Mouse (Mus musculus): ENCODE data around the gene Fam71e1.

Fam71e1 gene

GRCm38 (mm10) chr7:44497361-44498055 lies 1.1 kb downstream of the Fam71e1 start:
- DNase-seq (ENCODE audit: low spot score in 2 of 2), result no peak

DNA sequence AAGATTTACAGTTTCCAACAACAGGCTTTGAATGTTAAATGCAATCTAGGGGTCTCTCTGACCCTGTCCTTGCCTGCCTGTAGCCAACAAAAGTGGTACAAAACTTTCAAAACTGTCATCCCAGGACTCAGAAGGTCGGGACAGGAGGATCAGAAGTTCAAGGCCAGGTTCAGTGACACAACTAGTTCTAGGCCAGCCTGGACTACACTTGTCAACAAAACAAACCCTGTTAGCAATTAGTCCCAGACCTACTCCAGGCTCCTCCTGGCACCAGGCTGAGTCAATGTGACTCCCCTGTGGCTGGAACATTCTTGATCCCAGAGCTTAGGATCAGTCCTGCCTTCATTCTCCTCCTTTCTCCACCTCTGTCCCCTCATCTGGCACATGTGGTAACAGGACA lies 2.5 kb downstream of the Fam71e1 start:
- DNase-seq (ENCODE audit: low spot score in 2 of 2), result no peak

- DNase-seq (ENCODE audit: low spot score in 2 of 2), result no peak
Observed at GRCm38 (mm10) chr7:44500046-44500445, 3.7 kb downstream of the Fam71e1 start.

DNA sequence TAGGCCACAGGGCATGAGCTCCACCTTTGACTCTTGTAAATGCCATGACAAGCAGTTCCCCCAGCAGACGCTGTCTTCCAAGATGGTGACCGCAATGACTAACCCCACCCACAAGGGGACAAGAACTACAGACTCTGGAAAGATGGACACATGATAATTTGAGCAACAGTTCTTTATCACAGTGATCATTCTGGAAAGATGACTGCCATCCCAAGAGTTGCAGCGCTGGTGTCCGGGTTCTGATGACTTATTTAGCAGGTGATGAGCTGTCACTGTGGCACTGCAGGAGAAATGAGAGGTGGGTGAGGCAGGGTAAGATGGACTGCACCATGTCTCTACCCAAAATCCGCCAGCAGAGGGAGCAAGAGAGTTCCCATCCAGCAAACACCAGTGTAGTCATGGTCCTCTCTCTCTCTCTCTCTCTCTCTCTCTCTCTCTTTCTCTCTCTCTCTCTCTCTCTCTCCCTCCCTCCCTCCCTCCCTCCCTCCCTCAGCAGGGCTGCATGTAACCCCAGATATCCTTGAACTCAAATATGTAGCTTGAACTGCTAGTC lies 5.3 kb downstream of the Fam71e1 start:
- DNase-seq (ENCODE audit: low spot score in 2 of 2), result peak in 1 of 2 experiments; percentile 64

DNA sequence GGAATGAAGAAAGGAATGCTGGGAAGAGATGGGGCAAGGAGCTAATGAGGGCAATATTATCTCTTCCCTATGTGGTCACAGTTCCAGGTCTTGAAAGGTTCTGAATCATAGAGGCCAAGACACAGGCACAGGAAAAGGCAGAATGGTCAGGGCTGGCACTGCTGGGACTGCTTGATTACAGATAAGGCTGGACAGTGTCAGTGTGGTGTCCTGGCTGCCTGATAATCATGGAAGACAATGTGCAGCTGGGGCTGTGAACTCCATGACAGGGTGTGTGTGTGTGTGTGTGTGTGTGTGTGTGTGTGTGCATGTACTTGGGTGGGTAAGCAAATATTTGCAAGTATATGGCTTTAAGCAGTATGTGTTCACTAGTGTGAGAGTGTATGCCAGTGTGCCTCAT lies 11.1 kb downstream of the Fam71e1 start:
- no peak for DNase-seq (ENCODE audit: low spot score in 2 of 2)

DNA sequence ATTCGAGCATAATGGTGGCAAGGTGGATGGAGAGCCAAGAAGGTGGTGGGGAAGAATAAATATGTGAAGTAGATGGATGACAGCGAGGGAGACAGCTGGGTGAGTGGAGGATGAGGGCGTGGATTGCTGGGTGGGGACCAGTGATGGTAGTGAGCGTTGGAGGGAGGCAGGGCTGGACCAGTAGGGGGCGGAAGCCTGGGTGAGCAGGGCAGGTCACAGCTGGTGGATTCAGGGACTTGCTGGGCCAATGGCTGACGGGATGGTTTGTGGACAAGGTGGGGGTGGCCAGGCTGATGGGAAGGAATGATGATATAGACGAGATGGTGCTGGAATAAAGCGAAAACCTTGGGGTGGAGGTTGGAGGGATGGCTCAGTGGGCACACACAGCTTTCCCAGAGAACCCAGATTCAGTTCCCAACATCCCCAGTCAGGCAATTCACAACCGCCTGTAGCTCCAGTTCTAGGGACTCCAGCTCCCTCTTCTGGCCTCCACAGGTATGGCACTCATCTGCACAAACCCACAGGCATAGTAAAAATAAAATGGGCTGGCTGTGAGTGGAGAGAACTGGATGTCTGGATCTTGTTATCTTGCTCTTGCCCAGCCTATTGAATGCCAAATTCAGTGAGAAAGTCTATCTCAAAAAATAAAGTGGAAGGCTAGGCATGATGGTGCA lies 23.0 kb downstream of the Fam71e1 start:
- DNase-seq (ENCODE audit: low spot score in 2 of 2), result no peak

DNA sequence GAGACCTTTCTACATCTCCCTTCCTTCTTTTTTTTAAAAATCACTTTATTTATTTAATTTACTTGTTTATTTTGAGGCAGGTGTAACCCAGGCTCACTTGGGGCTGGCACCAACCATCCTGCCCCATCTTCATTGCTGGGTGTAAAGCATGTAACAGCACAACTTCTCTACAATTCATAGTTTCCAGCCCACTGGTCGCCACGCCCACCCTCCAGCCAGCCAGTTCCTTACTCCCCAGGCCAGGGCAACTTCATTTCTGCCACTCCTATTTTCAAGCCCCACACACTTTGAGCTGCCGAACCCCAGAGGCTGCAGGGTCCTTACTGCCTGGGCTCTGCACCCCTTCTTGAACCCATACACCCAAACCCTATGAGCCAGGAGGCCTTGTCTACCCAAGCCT lies 24.6 kb downstream of the Fam71e1 start:
- DNase-seq (ENCODE audit: low spot score in 2 of 2), result no peak

DNA sequence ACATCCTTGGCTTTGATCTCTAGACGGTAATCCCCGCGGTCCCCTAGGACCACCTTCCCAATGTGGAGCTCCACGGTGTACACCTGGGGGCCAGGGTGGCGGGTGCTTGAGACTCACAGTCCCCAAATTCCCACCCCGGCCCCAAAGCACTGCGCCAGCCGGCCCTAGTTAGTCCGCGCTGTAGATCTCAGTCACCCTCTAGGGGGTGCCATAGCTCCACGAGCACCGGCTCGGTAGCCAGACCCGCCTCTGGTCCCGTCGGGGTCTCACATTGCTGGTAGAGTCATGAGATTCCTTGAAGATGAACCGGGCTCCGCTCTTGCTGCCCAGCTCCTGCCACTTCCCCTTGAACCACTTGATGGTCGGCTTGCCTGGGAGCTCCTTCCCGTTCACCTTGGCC lies 25.3 kb downstream of the Fam71e1 start:
- DNase-seq (ENCODE audit: low spot score in 2 of 2), result no peak

- no peak for DNase-seq (ENCODE audit: low spot score in 2 of 2)
Observed at GRCm38 (mm10) chr7:44523056-44523455, 26.7 kb downstream of the Fam71e1 start.

DNA sequence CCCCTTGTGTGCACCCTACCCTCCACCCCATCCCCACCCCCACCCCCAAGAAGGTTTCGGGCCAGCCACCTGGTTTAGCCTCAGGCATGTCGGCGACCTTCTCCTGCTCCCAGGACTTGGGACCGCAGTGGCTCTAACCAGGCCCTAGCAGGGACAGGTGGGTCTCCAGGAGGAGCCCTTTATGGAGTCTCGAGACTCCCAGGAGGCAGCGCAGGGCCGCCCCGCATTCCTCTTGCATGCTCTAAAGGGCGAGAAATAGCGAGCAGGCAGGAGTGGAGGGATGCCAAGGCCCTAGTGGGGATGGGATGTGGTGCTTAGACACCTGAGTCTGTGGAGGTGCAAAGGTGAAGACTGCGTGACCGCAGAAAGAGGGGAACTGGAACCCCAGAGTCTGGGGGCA lies 28.1 kb downstream of the Fam71e1 start, which contains the start of gene Mybpc2:
TSS of gene Mybpc2 (minus strand) at position 155 of the 400 bp plus-strand sequence.
- no peak for DNase-seq (ENCODE audit: low spot score in 2 of 2)

DNA sequence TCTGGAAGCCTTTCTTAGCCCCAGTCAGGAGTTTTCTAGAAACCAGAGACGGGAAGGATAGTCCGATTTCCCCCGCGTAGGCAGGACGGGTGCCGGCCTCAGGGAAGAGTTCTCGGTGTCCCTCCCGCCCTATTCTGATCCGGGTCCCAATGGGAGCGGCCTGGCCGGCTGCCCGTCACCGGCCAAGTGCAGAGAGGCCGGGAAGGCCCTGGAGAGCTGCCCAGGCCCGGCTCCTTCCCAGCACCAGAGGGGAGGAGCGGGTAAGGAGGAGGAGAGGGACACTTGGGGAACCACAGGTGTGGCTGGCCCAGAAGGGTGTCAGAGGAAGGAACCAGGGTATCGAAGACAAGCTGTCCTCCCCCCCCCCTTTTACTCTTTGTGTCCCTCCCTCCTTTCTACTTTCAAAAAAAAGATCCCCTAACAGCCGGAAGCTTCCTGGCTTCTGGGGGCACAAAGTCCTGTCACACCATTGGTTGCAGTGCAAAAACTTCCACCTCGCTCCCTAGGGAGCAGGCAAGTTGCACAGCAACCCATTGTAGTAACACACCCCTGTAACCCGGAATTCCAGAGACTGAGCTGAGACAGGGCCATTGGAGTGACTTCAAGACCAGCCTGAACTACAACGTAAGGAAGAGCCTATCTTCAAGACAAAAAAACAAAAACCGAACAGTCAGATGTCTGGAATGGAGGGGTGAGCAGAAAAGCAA lies 28.9 kb downstream of the Fam71e1 start:
- DNase-seq (ENCODE audit: low spot score in 2 of 2), result no peak

GRCm38 (mm10) chr7:44526414-44527154 lies 30.2 kb downstream of the Fam71e1 start:
- no peak for DNase-seq (ENCODE audit: low spot score in 2 of 2)

DNA sequence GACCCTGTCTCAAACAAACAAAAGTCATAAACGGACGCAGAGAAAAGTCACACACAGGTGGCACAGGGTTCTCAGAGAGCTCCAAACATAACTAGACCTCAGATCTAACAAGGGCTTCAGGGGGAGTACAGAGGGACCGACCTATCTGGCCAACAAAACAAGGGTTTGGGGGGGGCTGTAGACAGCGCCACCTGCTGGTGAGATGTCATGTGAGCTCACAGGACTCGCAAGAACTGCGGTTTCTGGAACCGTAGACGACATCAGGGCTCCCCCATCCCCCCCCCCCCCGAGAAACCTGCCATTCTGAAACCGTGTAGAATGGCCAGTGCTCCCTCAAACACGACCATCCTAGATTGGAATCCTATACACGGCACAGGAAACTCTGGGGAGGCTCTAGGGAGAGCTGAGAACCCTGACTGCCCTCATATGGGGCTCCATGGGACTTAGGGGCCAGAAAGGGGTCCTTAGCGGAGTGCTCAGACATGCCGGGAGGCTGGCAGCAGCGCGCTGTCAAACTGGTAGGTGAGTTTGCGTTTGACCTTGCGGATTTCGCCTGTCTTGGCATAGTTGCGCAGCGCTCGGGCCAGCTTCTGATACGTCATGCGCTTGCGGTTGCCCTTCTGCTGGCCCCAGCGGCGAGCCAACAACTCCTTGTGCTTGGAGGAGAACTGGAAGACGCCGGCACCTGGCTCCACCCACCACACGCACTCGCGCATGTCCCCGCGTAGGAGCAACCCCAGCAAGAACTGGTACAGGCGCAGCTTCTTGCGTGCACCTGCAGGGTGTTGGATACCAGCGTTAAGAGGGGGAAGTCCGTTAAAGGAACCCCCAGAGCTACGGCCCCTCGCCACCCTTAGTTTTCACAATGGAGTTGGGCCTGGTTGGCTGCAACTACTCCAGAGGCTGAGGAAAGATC lies 31.4 kb downstream of the Fam71e1 start:
- peak in 1 of 2 experiments; percentile 60 for DNase-seq (ENCODE audit: low spot score in 2 of 2)

- DNase-seq (ENCODE audit: low spot score in 2 of 2), result no peak
Observed at GRCm38 (mm10) chr7:44529518-44529917, 33.1 kb downstream of the Fam71e1 start.

GRCm38 (mm10) chr7:44530507-44530906 lies 34.1 kb downstream of the Fam71e1 start:
- no peak for DNase-seq (ENCODE audit: low spot score in 2 of 2)

DNA sequence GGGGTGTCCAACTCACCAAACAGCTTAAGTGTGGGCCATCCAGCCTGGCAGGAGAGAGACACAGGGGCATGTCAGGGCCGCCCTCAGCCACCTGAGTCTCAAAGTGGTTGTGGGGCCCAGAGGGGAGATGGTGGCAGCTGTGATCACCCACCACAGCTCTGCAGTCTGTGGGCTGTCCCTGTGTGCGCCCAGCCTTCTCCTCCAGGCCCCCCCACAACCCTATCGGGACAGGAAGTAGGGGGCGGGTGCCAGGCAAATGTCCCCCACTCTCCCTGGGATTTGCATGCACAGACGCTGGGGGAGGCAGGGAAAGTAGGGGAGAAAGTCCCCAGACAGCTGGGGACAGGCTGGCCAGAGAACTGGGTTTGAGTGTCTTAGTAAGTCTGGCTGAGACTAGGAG lies 34.8 kb downstream of the Fam71e1 start:
- DNase-seq (ENCODE audit: low spot score in 2 of 2), result no peak

DNA sequence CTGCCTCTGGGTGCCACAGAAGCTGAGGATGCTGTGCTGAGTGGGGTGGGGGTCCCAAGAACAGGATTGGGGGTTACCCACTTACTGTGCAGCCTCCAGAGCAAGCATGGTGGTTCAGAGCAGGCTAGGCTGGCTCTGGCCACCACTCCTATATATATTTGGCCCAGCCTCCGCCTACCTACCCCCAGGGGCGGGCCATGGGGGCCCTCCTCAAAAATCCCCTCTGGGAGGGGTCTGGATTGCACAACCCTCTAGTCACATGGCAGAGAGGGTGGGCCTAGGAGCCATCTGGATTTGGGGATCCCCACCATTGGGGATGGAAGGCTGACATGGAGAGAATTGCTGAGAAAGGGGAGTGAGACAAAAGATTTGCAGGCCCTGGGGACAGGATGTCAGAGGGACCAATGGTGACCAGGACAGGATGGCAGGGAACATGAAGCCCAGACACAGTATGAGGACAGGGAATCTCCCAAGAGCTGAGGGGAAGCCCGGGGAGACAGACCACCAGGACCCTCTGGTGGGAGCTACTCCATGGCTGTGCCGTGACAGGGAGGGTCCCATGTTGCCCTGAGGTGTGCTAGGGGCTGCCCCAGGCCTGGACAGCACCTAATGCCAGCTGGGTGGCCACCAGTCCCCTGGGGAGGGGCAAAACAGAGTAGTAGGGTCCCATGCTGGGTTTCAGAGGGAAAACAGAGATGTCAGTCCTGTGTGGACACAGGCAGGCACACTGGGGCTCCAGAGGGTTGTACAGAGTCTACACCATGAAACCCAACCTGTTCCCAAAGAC lies 35.8 kb downstream of the Fam71e1 start, which contains the start of gene Spib:
TSS of gene Spib (minus strand) at position 126 of the 787 bp plus-strand sequence.
- no peak for DNase-seq (ENCODE audit: low spot score in 2 of 2)

DNA sequence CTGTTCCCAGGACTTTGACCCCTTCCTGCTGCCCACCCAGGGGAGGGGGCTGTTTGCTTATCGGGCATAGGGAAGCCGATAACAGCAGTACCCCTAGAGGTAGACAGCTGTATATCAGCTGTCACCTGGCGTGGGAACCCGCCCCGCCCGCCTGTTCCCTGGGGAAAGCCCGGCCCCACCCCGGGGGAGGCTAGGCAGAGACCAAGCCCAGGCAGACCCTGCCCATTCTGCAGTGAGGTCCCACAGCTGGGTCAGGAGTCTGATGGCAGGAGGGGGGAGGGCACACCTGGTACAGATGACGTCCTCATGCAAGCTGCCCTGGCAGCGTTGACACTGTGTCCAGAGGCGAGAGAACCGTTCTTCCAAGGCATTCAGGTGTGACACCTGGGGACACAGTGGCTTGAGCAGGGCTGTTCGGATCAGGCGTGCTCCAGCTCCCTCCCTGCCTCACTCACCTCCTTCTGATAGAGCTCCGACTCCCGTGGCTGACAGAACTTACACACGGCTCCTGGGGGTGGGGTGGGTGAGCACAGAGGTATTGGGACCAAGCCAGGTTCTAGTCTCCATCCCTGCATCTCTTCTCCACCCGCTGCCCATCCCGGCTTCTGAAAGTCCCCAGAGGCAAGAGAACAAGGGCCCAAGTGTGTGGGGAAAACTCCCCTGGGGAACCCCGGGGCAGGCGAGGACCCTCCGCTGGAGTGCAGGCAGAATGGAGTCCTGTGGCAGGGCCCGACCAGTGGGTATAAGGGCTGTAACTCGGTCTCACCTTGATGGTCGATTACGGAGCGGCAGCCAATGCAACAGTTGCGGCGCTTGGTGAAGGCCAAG lies 36.8 kb downstream of the Fam71e1 start:
- no peak for DNase-seq (ENCODE audit: low spot score in 2 of 2)

GRCm38 (mm10) chr7:44533746-44534045 lies 37.3 kb downstream of the Fam71e1 start:
- no peak for DNase-seq (ENCODE audit: low spot score in 2 of 2)
